Mouse (Mus musculus) left cerebral cortex, postnatal 4 days (tissue): ENCODE measurements at regions not wholly inside any gene's neighbourhood (a gene's known extent, or its start where the extent isn't known, plus 50 kb on each side); places are given as distances from the start of the nearest gene placed in this dataset.

Source experiments
- DNase-seq: peaks from one replicate; pipeline ENCODE4 v3.0.0-alpha.2; 2022
- intact Hi-C: fragments of 180-260 bp; cut with DNase I; formaldehyde crosslinking; loops from one replicate; pipeline ENCODE4 v1.15.1; 2025

DNA sequence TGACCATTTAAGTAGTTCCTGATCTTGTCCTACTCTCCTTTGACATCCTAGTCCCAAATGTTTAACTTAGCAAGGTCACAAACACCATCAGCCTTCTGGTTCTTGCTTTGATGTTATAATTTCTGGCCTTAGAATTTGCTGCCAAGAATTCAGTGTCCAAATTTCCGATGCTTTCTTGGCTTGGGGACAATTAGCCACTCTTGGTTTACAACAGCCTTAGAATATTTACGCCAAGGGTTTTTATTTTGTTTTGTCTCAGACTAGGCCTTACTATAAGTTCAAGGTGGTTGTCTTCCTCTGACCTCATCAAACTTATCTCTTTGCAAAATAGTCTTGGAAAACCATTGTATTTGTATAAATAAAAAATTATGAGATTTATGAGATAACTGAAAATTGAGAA lies 322.4 kb downstream of the Tfec start:
- intact Hi-C loops = no loop called here
- no peak for DNase-seq

GRCm38 (mm10) chr6:16572828-16573227 lies 325.4 kb downstream of the Tfec start:
- intact Hi-C loops = no loop called here

GRCm38 (mm10) chr6:16551945-16552673 lies 346.1 kb downstream of the Tfec start:
- intact Hi-C loops = loop anchor here (5.0 to 10.0 kb wide), 2 partner anchors 1357 to 1650 kb away; partner anchors contain the start of gene Foxp2
- no peak for DNase-seq

More at GRCm38 (mm10) chr6:16572828-16573227, 325.4 kb downstream of the Tfec start:
- DNase-seq = no peak

GRCm38 (mm10) chr6:16551131-16551530 lies 347.1 kb downstream of the Tfec start:
- DNase-seq = no peak
- intact Hi-C loops = loop anchor here (5.0 to 10.0 kb wide), 2 partner anchors 1356 to 1649 kb away; partner anchors contain the start of gene Foxp2

GRCm38 (mm10) chr6:16550445-16550844 lies 347.8 kb downstream of the Tfec start:
- intact Hi-C loops = loop anchor here (5.0 to 10.0 kb wide), 2 partner anchors 1356 to 1648 kb away; partner anchors contain the start of gene Foxp2
- peak; percentile 51 for DNase-seq

DNA sequence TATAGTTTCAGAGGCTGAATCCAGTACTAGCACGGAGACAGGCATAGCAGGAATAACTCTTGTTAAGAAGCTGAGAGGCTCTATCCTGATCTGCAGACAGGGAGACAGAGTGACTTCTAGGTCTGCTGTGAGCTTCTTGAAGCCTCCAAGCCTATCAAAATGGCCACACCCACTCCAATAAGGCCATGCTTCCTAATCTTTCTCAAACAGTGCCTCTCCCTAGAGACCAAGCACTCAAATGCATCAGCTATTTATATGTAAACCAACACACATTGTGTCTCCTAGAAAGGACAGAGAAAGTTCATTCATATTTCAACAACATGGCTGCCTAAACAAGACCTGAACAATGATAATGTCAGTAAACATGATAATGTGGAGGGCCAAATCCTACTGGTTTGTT lies 384.2 kb downstream of the Tfec start:
- no peak for DNase-seq
- intact Hi-C loops = no loop called here

DNA sequence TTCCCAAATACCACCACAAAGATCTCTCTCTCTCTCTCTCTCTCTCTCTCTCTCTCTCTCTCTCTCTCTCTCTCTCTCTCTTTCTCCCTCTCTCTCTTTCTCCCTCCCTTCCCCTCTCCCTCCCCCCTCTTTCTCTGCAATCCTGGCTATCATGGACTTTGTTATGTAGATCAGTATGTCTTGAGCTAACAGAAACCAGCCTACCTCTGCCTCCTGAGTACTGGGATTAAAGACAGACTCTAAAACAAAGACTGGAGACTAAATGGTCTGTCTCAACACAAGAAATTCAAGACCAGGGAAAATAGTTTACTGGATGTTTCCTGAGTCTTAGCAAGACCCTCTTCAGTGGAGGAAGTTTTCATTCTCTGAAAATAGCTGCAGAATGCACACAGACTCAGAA lies 384.7 kb downstream of the Tfec start:
- intact Hi-C loops = no loop called here
- DNase-seq = no peak

- intact Hi-C loops = no loop called here
- no peak for DNase-seq
Measured at GRCm38 (mm10) chr6:16503836-16504235, 394.4 kb downstream of the Tfec start.

DNA sequence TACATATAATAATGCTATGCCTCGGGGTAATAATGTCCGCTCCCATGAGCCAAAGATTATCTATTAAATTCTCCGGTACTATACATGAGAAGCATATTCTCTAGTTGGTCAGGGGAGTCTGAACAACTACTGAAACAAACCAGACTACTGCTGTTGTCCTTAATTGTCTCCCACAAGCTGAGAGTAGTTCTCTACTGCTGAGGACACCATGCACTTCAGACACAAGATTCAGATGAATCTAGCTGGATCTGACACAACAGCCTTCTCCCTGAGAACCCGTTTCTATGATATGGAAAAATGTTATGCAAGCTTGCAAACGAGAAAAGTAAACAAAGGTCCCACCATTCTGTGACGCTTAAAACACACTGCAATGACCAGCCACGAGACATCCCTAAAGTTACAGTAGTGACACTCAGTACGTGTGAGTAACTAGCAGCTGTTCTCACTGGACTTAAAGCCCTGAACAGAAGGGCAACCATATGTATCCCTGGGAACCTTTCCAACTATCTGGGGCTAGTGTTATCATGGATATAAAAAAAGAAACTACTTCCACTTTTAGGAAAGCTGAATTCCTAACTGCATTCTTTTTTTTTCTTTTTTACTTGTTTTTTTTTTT lies 411.1 kb downstream of the Tfec start:
- peak; percentile 19 for DNase-seq
- intact Hi-C loops = no loop called here

GRCm38 (mm10) chr6:16483295-16483694 lies 414.9 kb downstream of the Tfec start:
- no peak for DNase-seq
- intact Hi-C loops = no loop called here

DNA sequence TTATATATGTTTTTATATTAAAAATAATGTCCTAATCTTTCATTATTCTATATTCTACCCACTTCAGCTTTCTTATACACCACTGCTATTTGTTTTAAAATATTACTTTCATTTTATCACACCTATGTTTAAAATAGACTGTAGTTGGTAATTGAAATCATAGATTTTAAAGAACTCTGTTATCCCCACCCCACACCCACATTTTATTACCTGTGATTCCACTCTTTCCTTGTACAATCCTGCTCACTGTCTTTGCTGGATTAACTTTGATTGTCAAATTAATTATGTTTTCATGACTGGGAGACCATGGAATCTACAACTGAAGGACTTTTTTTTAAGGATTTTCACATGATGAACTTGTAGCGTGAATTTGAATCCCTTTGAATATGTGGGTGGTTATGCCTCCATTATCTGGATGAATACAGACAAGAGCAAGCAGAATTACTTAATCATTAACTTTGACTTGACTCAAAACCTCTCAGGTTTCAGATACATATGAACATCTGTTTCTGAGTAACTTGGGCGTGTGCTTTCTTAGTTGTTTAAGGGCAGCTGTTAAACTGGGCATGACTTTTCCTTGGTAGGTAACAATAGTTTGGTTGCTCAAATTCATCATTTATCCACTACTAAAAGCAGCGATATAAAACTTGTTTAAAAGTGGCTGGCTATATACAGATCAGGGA lies 429.4 kb downstream of the Tfec start:
- intact Hi-C loops = no loop called here
- no peak for DNase-seq

GRCm38 (mm10) chr6:16458279-16458678 lies 440.0 kb downstream of the Tfec start:
- DNase-seq = no peak
- intact Hi-C loops = loop anchor here (10.0 kb wide), 1 partner anchor 1183 kb away; no protein-coding TSS in a partner anchor
